Mouse (Mus musculus): ENCODE data around the gene Srsf6.

DNA sequence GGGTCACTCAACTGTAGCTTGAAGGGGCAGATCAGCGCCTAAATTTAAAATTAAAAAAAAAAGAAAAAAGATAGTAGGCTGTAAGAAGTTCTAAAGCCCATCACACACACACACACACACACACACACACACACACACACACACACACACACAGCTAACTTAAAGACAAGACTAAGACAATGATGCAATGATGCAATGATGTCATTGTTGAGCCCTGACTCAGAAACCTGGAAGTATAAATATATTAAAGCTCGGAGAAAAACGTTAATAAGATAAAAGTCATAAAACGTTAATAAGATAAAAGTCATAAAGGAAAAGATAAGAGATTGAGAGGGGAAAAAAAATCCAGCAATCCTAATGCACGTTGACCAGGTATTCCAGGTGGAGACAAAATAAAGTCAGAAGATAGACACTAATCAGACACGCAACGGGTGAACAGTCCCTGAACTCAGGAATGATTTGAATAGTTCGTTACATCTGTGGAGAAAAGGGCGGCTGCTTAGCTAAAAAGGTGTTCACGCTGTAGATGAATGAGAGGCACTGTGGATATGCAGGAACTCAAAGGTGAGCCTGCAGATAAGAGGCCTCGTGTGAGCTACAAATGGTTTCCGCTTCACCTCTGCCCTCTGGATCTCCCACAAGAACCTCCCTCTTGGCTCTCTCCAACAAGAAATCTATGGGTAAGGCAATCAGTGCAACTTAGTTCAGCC, 31.3 kb upstream of the Srsf6 start:
- TF ChIP-seq CTCF (IDR thresholded peaks at IDR 0.05; ENCODE audit: borderline replicate concordance, insufficient read depth, low read depth, low read length) (no peak), POLR2A (IDR thresholded peaks at IDR 0.05; ENCODE audit: borderline replicate concordance, insufficient read depth, low read length) (no peak)

All from cerebellum, adult 2 months (tissue).